Mouse (Mus musculus) spleen, adult 2 months (tissue): ENCODE measurements around the gene Cfl1. TPM values are rescaled to one million over a fixed set of nuclear protein-coding genes. Genes with fewer than 3 reads are reported as not detected.
"Not testable (repeated sequence)": the region's sequence is repeated elsewhere in the genome, so short reads cannot be mapped to it uniquely, and the experiment has no call there.

Source experiments
- DNase-seq, 2 experiments: peaks; one replicate each; pipeline versions ENCODE4 v3.0.0 to v3.0.0-alpha.2; 2012 to 2021; ENCODE audit warnings: low spot score in 2 of 2, low read depth in 1 of 2
- H3K27ac ChIP-seq: fragments of 200-500 bp; 2 replicates; pipeline ENCODE4 v1.5.1; 2012; ENCODE audit warnings: low read length, inconsistent platforms; ENCODE audit not compliant: insufficient read depth
- H3K27me3 ChIP-seq: fragments of 200-500 bp; 2 replicates; pipeline ENCODE4 v1.6.1; 2012; ENCODE audit warnings: mild to moderate bottlenecking, moderate library complexity, low read length, inconsistent platforms; ENCODE audit not compliant: control insufficient read depth, insufficient read depth
- H3K36me3 ChIP-seq: fragments of 200-500 bp; 2 replicates; pipeline ENCODE4 v1.6.1; 2012; ENCODE audit warnings: mild to moderate bottlenecking, low read length, inconsistent platforms; ENCODE audit not compliant: control insufficient read depth, insufficient read depth
- H3K4me1 ChIP-seq: fragments of 200-500 bp; 2 replicates; pipeline ENCODE4 v1.6.1; 2011; ENCODE audit warnings: inconsistent platforms; ENCODE audit not compliant: control insufficient read depth, insufficient read depth, insufficient read length
- H3K4me3 ChIP-seq: fragments of 200-500 bp; 2 replicates; pipeline ENCODE4 v1.5.1; 2011; ENCODE audit warnings: mild to moderate bottlenecking, inconsistent platforms; ENCODE audit not compliant: insufficient read depth, insufficient read length; ENCODE audit errors: extremely low read depth
- CTCF ChIP-seq: fragments of 200-500 bp; IDR thresholded peaks from 2 replicates; pipeline ENCODE4 v1.5.1; 2011; ENCODE audit warnings: mild to moderate bottlenecking, inconsistent platforms; ENCODE audit not compliant: insufficient read depth, insufficient read length, insufficient replicate concordance; ENCODE audit errors: extremely low read depth
- POLR2A ChIP-seq: fragments of 200-500 bp; IDR thresholded peaks from 2 replicates; pipeline ENCODE4 v1.6.1; 2011; ENCODE audit warnings: low read depth, low read length, inconsistent platforms
- WGBS: fragments of 180-500 bp; shearing (Covaris S2); methylation state at CpG from one replicate; pipeline ENCODE4 v1.1.7; 2018; 5-methylcytosine and 5-hydroxymethylcytosine counted together
- polyA plus RNA-seq: library from polyadenylated mRNA; depleted of rRNA; stranded (reverse); fragments of >200 nt; gene quantifications from 2 replicates; pipeline ENCODE4 v1.2.3, GENCODE M21; 2012

Cfl1 gene
- polyA plus RNA-seq, 1 experiment = 427 TPM

DNA sequence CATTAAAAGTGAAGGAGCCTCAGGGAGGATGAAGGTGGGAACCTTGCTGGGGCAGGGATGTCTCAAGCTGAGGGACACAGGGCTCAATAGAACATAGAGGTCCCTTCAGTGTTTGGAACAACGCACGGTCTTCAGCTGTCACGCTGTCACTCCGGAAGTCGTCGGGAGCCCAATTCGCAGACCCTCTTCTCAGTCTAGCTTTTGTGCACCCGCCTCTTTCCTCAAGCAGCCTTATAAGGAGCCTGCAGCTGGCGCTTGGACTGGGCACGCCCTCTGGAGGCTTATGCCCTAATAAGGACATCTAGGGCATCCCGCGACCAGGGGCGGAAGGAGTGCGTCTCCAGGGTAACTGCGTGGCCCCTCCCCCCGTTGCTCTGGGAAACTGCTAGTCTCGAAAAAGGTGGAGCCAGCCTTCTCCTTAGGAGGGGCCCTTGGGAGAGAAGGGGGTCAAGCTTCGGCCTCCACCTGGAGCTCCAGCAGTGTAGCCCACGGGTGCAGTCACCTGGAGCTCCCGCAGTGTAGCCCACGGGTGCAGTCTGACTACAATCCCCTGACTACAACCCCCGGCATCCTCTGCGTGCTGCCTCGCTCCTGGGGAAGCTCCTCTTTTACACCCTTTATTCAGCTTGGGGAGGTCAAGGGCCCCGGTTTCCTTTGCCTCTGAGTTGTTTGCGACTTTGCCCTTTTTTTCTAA, 1.2 kb upstream of the Cfl1 start:
- H3K27ac ChIP-seq = peak overlapping the region; percentile 99
- TF ChIP-seq POLR2A (peak; percentile 94), CTCF (no peak)
- H3K27me3 ChIP-seq = no peaks in the 10 kb centered on the region
- peak; percentile 94 to 98 for DNase-seq
- peaks cover 8% of the 10 kb centered on the region; the same call in 1 of the 2 replicates for H3K4me1 ChIP-seq
- peaks cover 22% of the 10 kb centered on the region for H3K36me3 ChIP-seq
- WGBS = under 1% methylated on average over 26 of the region's 26 CpGs
- H3K4me3 ChIP-seq = peak overlapping the region; percentile 73

DNA sequence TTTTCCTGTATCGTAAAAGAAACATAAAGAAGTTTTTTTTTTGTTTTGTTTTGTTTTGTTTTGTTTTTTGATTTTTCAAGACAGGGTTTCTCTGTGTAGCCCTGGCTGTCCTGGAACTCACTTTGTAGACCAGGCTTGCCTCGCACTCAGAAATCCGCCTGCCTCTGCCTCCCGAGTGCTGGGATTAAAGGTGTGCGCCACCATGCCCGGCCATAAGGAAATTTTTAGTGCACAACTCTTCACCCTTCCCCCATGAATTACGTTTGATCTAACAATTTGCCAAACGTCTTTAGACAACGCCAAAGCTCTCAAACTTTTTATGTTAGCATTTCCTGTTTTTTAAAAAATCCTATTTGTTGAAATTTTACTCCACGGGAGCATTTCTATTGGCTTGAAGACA, 534 bp upstream of the Cfl1 start:
- not testable (repeated sequence) for H3K4me3 ChIP-seq, H3K27me3 ChIP-seq, H3K4me1 ChIP-seq, DNase-seq
- 21% methylated on average over 10 of the region's 10 CpGs for WGBS
- Histone ChIP-seq H3K36me3 (peaks cover 24% of the 10 kb centered on the region), H3K27ac (peak overlapping the region; percentile 78)

DNA sequence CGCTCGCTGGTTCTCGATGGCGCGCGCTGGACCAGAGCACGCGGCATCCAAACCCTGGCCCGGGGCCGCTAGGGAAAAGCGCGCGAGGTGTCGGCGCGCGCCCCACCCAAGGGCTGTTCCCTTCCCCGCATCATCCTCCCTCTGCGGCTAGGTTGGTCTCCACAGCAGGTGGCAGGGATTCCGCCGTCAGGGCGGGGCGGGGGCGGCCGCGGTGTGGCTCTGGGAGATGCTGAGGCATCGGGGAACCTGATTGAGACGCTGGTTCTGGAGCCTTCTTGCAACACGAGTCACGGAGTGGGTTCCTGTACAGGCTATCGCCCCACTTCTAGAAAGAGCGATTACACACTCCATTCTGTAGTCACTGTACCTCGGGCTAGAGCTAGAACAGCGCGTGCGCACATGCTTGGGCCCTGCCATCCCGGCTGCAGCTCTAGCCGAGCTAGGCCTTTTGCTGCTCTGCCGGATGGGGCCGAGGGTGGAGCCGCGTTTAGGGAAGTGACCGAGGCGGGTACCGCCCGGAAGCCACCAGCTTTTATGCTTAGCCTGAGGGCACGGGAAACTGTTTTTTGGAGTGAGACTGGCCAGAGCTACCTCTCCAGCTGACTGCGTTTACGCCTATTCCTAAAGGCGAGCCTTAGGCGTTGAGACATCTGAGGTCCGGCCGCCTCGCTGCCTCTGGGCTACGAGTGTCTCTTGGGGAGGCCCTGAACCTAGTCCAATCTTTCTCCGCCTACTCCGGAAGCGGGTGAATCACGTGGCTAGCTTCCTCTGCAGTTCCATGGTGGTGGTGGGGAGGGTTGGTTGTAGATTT, 848 bp downstream of the Cfl1 start:
- Histone ChIP-seq H3K27ac (peak overlapping the region; percentile 97), H3K4me1 (peaks cover 8% of the 10 kb centered on the region; the same call in 1 of the 2 replicates), H3K27me3 (no peaks in the 10 kb centered on the region), H3K36me3 (peaks cover 26% of the 10 kb centered on the region), H3K4me3 (peak overlapping the region; percentile 72)
- under 1% methylated on average over 59 of the region's 59 CpGs for WGBS
- TF ChIP-seq POLR2A = peak; percentile 30
- no peak for TF ChIP-seq CTCF
- DNase-seq = peak; percentile 87 to 89

DNA sequence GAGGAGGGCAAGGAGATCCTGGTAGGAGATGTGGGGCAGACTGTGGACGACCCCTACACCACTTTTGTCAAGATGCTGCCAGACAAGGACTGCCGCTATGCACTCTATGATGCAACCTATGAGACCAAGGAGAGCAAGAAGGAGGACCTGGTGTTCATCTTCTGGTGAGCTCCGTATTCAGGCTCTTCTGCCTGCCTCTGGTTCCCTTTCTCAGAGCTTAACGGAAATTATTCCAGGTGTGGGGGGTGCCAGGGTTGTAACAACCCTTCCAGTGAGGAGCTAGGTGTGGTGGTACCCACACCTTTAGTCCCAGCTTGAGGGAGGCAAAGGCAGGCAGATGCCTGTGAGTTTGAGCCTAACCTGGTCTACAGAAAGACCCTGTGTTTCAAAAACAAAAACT, 2.4 kb downstream of the Cfl1 start:
- Histone ChIP-seq H3K4me1 (no peaks in the 10 kb centered on the region), H3K36me3 (peaks cover 39% of the 10 kb centered on the region), H3K27ac (no peak overlapping the region), H3K4me3 (no peak overlapping the region), H3K27me3 (no peaks in the 10 kb centered on the region)
- 81% methylated on average over 4 of the region's 4 CpGs for WGBS
- DNase-seq = no peak
- TF ChIP-seq CTCF (no peak), POLR2A (no peak)

DNA sequence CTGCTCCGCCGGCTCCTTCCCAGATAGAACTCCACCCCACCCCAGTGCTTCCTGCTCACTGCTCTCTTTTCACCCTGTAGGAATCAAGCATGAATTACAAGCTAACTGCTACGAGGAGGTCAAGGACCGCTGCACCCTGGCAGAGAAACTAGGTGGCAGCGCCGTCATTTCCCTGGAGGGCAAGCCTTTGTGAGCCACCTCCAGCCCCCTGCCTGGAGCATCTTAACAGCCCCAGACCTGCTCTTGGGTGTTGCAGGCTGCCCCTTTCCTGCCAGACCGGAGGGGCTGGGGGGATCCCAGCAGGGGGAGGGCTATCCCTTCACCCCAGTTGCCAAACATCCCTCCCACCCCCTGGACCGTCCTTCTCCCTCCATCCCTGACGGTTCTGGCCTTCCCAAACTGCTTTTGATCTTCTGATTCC, 3.1 kb downstream of the Cfl1 start:
- not testable (repeated sequence) for H3K27me3 ChIP-seq, H3K27ac ChIP-seq, H3K4me3 ChIP-seq, DNase-seq, H3K4me1 ChIP-seq
- 66% methylated on average over 9 of the region's 9 CpGs for WGBS
- H3K36me3 ChIP-seq = peaks cover 41% of the 10 kb centered on the region

DNA sequence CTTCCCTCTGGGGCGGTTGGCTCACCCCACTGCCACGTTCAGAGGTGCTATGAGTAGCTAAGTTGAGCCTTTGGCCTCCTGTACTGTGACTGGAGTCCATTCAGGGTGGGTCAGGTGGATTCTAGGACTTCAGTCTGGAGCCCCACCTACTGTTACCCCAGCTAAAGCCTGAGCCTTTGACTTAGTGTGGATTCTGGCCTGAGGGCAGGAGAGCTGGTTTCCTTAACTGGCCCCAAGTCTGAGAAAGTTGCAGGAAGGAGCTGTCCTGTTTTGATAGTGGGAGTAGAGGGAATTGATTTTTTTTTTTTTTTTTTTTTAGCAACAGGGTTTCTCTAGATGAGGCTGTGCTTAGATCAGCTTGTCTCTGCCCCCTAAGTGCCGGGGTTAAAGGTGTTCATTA, 4.1 kb downstream of the Cfl1 start:
- no peak for DNase-seq
- 86% methylated on average over 3 of the region's 3 CpGs for WGBS
- Histone ChIP-seq H3K27me3 (no peaks in the 10 kb centered on the region), H3K27ac (no peak overlapping the region), H3K4me1 (no peaks in the 10 kb centered on the region), H3K4me3 (no peak overlapping the region), H3K36me3 (peaks cover 41% of the 10 kb centered on the region)
- TF ChIP-seq POLR2A (no peak), CTCF (no peak)
